Mouse (Mus musculus): Measurements from ENCODE around the gene Scrt2. TPM values are rescaled to one million over a fixed set of nuclear protein-coding genes. Genes with fewer than 3 reads are reported as not detected.
A peak's percentile ranks its signal among the peaks of the same experiment; 100 is the strongest.

The Scrt2 gene
- polyA plus RNA-seq, 1 experiment from 2014 or later: 0.08 TPM

DNA sequence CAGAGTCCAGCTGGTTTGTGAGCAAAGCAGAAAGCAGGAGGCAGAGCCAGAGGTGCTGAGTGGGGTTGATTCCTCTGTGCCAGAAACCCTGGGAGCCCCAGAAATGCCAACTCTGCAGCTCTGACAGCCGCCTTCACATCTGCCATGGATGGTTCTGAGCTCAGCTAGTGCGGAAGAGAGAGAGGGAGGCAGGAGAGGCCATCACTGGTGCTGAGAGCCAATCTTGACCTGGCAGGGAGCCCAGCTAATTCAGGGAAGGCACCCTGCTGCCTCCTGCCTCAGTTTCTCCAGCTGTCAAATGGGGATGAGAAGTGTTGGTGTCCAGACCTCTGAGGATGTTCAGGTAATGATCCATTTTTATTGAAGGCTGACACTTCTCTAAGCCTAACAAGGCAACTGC lies 6.8 kb upstream of the Scrt2 start:
- Histone ChIP-seq H3K9ac (ENCODE audit: low read length) (no peak overlapping the region), H3K4me1 (replicated peaks; ENCODE audit: control insufficient read depth, insufficient read depth, low read length) (no peaks in the 10 kb centered on the region), H3K4me3 (ENCODE audit: low read depth, low read length) (no peak overlapping the region), H3K27ac (ENCODE audit: low read depth) (no peak overlapping the region), H3K4me2 (ENCODE audit: low read length) (no peak overlapping the region), H3K9me3 (ENCODE audit: control insufficient read depth, low read length) (no peaks in the 10 kb centered on the region), H3K27me3 (replicated peaks; ENCODE audit: control insufficient read depth, insufficient read depth, low read length) (peaks cover 24% of the 10 kb centered on the region), H3K36me3 (ENCODE audit: control insufficient read depth, insufficient read depth, low read length) (no peaks in the 10 kb centered on the region)
- no peak for ATAC-seq (replicated peaks; ENCODE audit: low FRiP score, low TSS enrichment, low read depth)
- DNase-seq (ENCODE audit: low spot score): no peak
- 90% methylated on average over 2 of the region's 2 CpGs for WGBS

DNA sequence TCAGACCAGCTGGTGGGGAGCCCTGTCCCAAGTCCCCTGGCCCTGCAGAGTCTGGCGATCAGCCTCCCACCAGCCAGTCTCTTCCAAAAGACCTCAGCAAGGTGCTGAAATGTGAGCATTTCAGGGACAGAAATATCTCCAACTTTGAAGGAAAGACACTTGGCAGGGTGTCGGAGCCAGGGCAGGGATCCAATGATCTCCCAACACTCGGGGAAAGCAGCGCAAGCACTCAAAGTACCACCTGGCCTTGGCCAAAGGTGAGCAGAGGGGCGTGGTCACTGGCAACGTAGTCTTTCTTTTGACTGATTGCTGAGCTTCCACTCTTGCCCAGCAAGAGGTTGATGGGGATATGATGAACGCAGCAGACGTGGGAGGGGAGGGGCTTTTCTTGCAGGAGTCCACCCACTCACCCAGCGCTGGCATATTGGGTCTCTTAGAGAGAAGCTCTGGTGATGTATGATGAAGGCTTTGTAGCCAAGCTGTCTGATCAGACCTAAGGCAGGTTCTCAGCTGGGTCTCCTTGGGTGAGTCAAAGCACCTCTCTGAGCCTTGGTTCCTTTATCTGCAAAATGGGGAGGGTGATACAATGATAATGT lies 5.9 kb upstream of the Scrt2 start:
- Histone ChIP-seq H3K27me3 (replicated peaks; ENCODE audit: control insufficient read depth, insufficient read depth, low read length) (peaks cover 33% of the 10 kb centered on the region), H3K4me3 (ENCODE audit: low read depth, low read length) (no peak overlapping the region), H3K27ac (ENCODE audit: low read depth) (no peak overlapping the region), H3K36me3 (ENCODE audit: control insufficient read depth, insufficient read depth, low read length) (no peaks in the 10 kb centered on the region), H3K9ac (ENCODE audit: low read length) (no peak overlapping the region), H3K4me1 (replicated peaks; ENCODE audit: control insufficient read depth, insufficient read depth, low read length) (no peaks in the 10 kb centered on the region; the same call in 1 of the 2 replicates), H3K9me3 (ENCODE audit: control insufficient read depth, low read length) (no peaks in the 10 kb centered on the region), H3K4me2 (ENCODE audit: low read length) (no peak overlapping the region)
- no peak for ATAC-seq (replicated peaks; ENCODE audit: low FRiP score, low TSS enrichment, low read depth)
- DNase-seq (ENCODE audit: low spot score): no peak
- WGBS: 35% methylated on average over 9 of the region's 9 CpGs

DNA sequence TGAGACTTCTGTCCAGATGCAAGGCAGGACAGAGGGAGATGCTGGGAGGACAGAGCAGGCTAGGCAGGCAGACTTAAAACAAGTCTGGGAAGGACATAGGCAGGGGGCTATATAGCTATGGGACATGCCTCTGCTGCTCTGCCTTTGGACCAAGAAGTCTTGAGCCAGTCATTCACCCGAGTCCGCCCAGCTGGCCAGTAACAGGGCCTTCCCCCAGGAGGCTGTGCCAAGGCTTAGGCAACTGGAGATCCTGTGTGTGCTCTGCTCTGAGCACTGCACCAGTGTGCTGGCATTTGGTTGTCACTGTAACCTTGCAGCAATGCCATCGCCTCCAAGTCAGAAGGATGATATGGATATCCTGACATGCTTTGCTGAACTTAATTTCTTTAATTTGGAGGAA lies 4.0 kb upstream of the Scrt2 start:
- peaks cover 48% of the 10 kb centered on the region for H3K27me3 ChIP-seq (replicated peaks; ENCODE audit: control insufficient read depth, insufficient read depth, low read length)
- ATAC-seq (replicated peaks; ENCODE audit: low FRiP score, low TSS enrichment, low read depth): no peak
- DNase-seq (ENCODE audit: low spot score): no peak

GRCm38 (mm10) chr2:152081641-152082448 lies 516 bp downstream of the Scrt2 start:
- peak overlapping the region; percentile 63 for H3K4me2 ChIP-seq (ENCODE audit: low read length)
- no peaks in the 10 kb centered on the region; the same call in 1 of the 2 replicates for H3K4me1 ChIP-seq (replicated peaks; ENCODE audit: control insufficient read depth, insufficient read depth, low read length)
- H3K27ac ChIP-seq (ENCODE audit: low read depth): no peak overlapping the region
- peaks cover 62% of the 10 kb centered on the region for H3K27me3 ChIP-seq (replicated peaks; ENCODE audit: control insufficient read depth, insufficient read depth, low read length)
- H3K36me3 ChIP-seq (ENCODE audit: control insufficient read depth, insufficient read depth, low read length): no peaks in the 10 kb centered on the region
- no peaks in the 10 kb centered on the region for H3K9me3 ChIP-seq (ENCODE audit: control insufficient read depth, low read length)
- H3K9ac ChIP-seq (ENCODE audit: low read length): no peak overlapping the region
- WGBS: under 1% methylated on average over 73 of the region's 81 CpGs
- peak overlapping the region; percentile 22 for H3K4me3 ChIP-seq (ENCODE audit: low read depth, low read length)
- ATAC-seq (replicated peaks; ENCODE audit: low FRiP score, low TSS enrichment, low read depth): peak; percentile 88
- DNase-seq (ENCODE audit: low spot score): peak; percentile 93

More for the DNA sequence above, 4.0 kb upstream of the Scrt2 start:
- no peaks in the 10 kb centered on the region for H3K36me3 ChIP-seq (ENCODE audit: control insufficient read depth, insufficient read depth, low read length)
- H3K4me1 ChIP-seq (replicated peaks; ENCODE audit: control insufficient read depth, insufficient read depth, low read length): no peaks in the 10 kb centered on the region; the same call in 1 of the 2 replicates
- no peak overlapping the region for H3K4me3 ChIP-seq (ENCODE audit: low read depth, low read length)
- H3K4me2 ChIP-seq (ENCODE audit: low read length): no peak overlapping the region
- H3K27ac ChIP-seq (ENCODE audit: low read depth): no peak overlapping the region
- 78% methylated on average over 3 of the region's 3 CpGs for WGBS
- no peak overlapping the region for H3K9ac ChIP-seq (ENCODE audit: low read length)
- no peaks in the 10 kb centered on the region for H3K9me3 ChIP-seq (ENCODE audit: control insufficient read depth, low read length)

- H3K4me2 ChIP-seq (ENCODE audit: low read length): peak overlapping the region; percentile 63; the same call in 1 of the 2 replicates
Observed at GRCm38 (mm10) chr2:152082456-152083285, 1.3 kb downstream of the Scrt2 start.

GRCm38 (mm10) chr2:152083411-152083810 lies 2.1 kb downstream of the Scrt2 start:
- H3K27me3 ChIP-seq (replicated peaks; ENCODE audit: control insufficient read depth, insufficient read depth, low read length): peaks cover 62% of the 10 kb centered on the region
- ATAC-seq (replicated peaks; ENCODE audit: low FRiP score, low TSS enrichment, low read depth) (no peak), DNase-seq (ENCODE audit: low spot score) (no peak)
- H3K36me3 ChIP-seq (ENCODE audit: control insufficient read depth, insufficient read depth, low read length): no peaks in the 10 kb centered on the region
- H3K27ac ChIP-seq (ENCODE audit: low read depth): no peak overlapping the region
- no peaks in the 10 kb centered on the region for H3K9me3 ChIP-seq (ENCODE audit: control insufficient read depth, low read length)
- no peak overlapping the region for H3K4me2 ChIP-seq (ENCODE audit: low read length)
- no peaks in the 10 kb centered on the region; the same call in 1 of the 2 replicates for H3K4me1 ChIP-seq (replicated peaks; ENCODE audit: control insufficient read depth, insufficient read depth, low read length)
- H3K4me3 ChIP-seq (ENCODE audit: low read depth, low read length): no peak overlapping the region
- 66% methylated on average over 4 of the region's 4 CpGs for WGBS
- no peak overlapping the region for H3K9ac ChIP-seq (ENCODE audit: low read length)

More at GRCm38 (mm10) chr2:152082456-152083285, 1.3 kb downstream of the Scrt2 start:
- DNase-seq (ENCODE audit: low spot score): no peak
- no peak overlapping the region for H3K27ac ChIP-seq (ENCODE audit: low read depth)
- peaks cover 62% of the 10 kb centered on the region for H3K27me3 ChIP-seq (replicated peaks; ENCODE audit: control insufficient read depth, insufficient read depth, low read length)
- H3K4me3 ChIP-seq (ENCODE audit: low read depth, low read length): no peak overlapping the region
- no peaks in the 10 kb centered on the region for H3K9me3 ChIP-seq (ENCODE audit: control insufficient read depth, low read length)
- H3K9ac ChIP-seq (ENCODE audit: low read length): no peak overlapping the region
- ATAC-seq (replicated peaks; ENCODE audit: low FRiP score, low TSS enrichment, low read depth): peak; percentile 14; the same call in 1 of the 2 replicates
- H3K4me1 ChIP-seq (replicated peaks; ENCODE audit: control insufficient read depth, insufficient read depth, low read length): no peaks in the 10 kb centered on the region; the same call in 1 of the 2 replicates
- 16% methylated on average over 7 of the region's 7 CpGs for WGBS
- no peaks in the 10 kb centered on the region for H3K36me3 ChIP-seq (ENCODE audit: control insufficient read depth, insufficient read depth, low read length)

DNA sequence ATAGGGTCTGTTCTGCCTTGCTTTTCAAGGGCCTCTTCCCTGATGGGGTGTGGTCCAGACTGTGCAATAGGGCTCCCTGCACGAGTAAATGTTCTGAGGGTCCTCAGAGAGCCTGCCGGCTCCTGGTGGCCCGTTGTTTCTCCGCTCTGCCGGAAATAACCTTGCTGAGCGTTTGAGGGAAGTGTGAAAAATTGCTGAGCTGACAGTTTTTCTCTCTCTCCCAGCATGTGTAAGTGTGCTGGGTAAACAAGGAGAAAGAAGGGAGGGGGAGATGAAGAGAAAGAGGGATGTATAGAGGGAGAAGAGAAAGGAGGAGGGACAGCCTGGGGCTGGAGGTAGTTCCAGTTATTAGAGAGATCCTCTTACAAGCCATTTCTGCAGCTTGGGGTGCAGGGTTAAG lies 3.0 kb downstream of the Scrt2 start:
- Histone ChIP-seq H3K9me3 (ENCODE audit: control insufficient read depth, low read length) (no peaks in the 10 kb centered on the region), H3K36me3 (ENCODE audit: control insufficient read depth, insufficient read depth, low read length) (no peaks in the 10 kb centered on the region), H3K27me3 (replicated peaks; ENCODE audit: control insufficient read depth, insufficient read depth, low read length) (peaks cover 53% of the 10 kb centered on the region), H3K4me3 (ENCODE audit: low read depth, low read length) (no peak overlapping the region), H3K4me2 (ENCODE audit: low read length) (no peak overlapping the region), H3K9ac (ENCODE audit: low read length) (no peak overlapping the region), H3K27ac (ENCODE audit: low read depth) (no peak overlapping the region), H3K4me1 (replicated peaks; ENCODE audit: control insufficient read depth, insufficient read depth, low read length) (no peaks in the 10 kb centered on the region; the same call in 1 of the 2 replicates)
- no peak for ATAC-seq (replicated peaks; ENCODE audit: low FRiP score, low TSS enrichment, low read depth)
- no peak for DNase-seq (ENCODE audit: low spot score)
- WGBS: 56% methylated on average over 6 of the region's 6 CpGs

- Histone ChIP-seq H3K9ac (ENCODE audit: low read length) (no peak overlapping the region), H3K4me3 (ENCODE audit: low read depth, low read length) (no peak overlapping the region), H3K4me2 (ENCODE audit: low read length) (no peak overlapping the region), H3K27ac (ENCODE audit: low read depth) (no peak overlapping the region), H3K9me3 (ENCODE audit: control insufficient read depth, low read length) (no peaks in the 10 kb centered on the region), H3K4me1 (replicated peaks; ENCODE audit: control insufficient read depth, insufficient read depth, low read length) (no peaks in the 10 kb centered on the region; the same call in 1 of the 2 replicates), H3K36me3 (ENCODE audit: control insufficient read depth, insufficient read depth, low read length) (no peaks in the 10 kb centered on the region), H3K27me3 (replicated peaks; ENCODE audit: control insufficient read depth, insufficient read depth, low read length) (peaks cover 52% of the 10 kb centered on the region)
- DNase-seq (ENCODE audit: low spot score) (no peak), ATAC-seq (replicated peaks; ENCODE audit: low FRiP score, low TSS enrichment, low read depth) (no peak)
- WGBS: 77% methylated on average over 6 of the region's 6 CpGs
Observed at GRCm38 (mm10) chr2:152085414-152085813, 4.1 kb downstream of the Scrt2 start.
